Mouse (Mus musculus) MN1 (cell line): ENCODE measurements around the gene Apobec4.
A peak's percentile ranks its signal among the peaks of the same experiment; 100 is the strongest.

ENCODE experiments used
- DNase-seq: peaks from one replicate; pipeline ENCODE4 v3.0.0-alpha.2; 2016; ENCODE audit warnings: low spot score

The Apobec4 gene

GRCm38 (mm10) chr1:152750312-152750965, at the start of gene Apobec4:
Gene Apobec4, plus strand, starts transcription at chr1:152750551.
- DNase-seq: no peak

- DNase-seq: no peak
These were observed 49.3 kb upstream of the Apobec4 start for GRCm38 (mm10) chr1:152701066-152701465.

GRCm38 (mm10) chr1:152702920-152703319, 47.4 kb upstream of the Apobec4 start:
- no peak for DNase-seq

GRCm38 (mm10) chr1:152703941-152704340, 46.4 kb upstream of the Apobec4 start:
- no peak for DNase-seq

- DNase-seq: no peak
These were observed 42.8 kb upstream of the Apobec4 start for GRCm38 (mm10) chr1:152707560-152707959.

GRCm38 (mm10) chr1:152711037-152711436, 39.3 kb upstream of the Apobec4 start:
- no peak for DNase-seq

- DNase-seq: no peak
These were observed 36.4 kb upstream of the Apobec4 start for GRCm38 (mm10) chr1:152713924-152714323.

GRCm38 (mm10) chr1:152714405-152714804, 35.9 kb upstream of the Apobec4 start:
- DNase-seq: no peak

GRCm38 (mm10) chr1:152717329-152717728, 33.0 kb upstream of the Apobec4 start:
- DNase-seq: no peak

- DNase-seq: no peak
These were observed 32.2 kb upstream of the Apobec4 start for GRCm38 (mm10) chr1:152718200-152718599.

- DNase-seq: no peak
These were observed 29.4 kb upstream of the Apobec4 start for GRCm38 (mm10) chr1:152720969-152721368.

GRCm38 (mm10) chr1:152721535-152722198, 28.7 kb upstream of the Apobec4 start:
- peak; percentile 17 for DNase-seq

- no peak for DNase-seq
These were observed 26.1 kb upstream of the Apobec4 start for GRCm38 (mm10) chr1:152724286-152724685.

GRCm38 (mm10) chr1:152726095-152726494, 24.3 kb upstream of the Apobec4 start:
- no peak for DNase-seq

- peak; percentile 15 for DNase-seq
These were observed 22.6 kb upstream of the Apobec4 start for GRCm38 (mm10) chr1:152727604-152728236.

- no peak for DNase-seq
These were observed 11.6 kb upstream of the Apobec4 start for GRCm38 (mm10) chr1:152738793-152739192.

- no peak for DNase-seq
These were observed 11.0 kb upstream of the Apobec4 start for GRCm38 (mm10) chr1:152739374-152739773.

GRCm38 (mm10) chr1:152743095-152743826, 7.1 kb upstream of the Apobec4 start:
- DNase-seq: no peak

- peak; percentile 86 for DNase-seq
These were observed 3.9 kb upstream of the Apobec4 start for GRCm38 (mm10) chr1:152746426-152746825.

- DNase-seq: no peak
These were observed 1.1 kb upstream of the Apobec4 start for GRCm38 (mm10) chr1:152749276-152749675.

GRCm38 (mm10) chr1:152761791-152762190, 11.4 kb downstream of the Apobec4 start:
- no peak for DNase-seq

- DNase-seq: peak; percentile 98
These were observed 15.9 kb downstream of the Apobec4 start, which contains the start of the genes Rgl1 and Arpc5 for GRCm38 (mm10) chr1:152766032-152766772. Gene Rgl1, minus strand, starts transcription at chr1:152766351. Gene Arpc5, plus strand, starts transcription at chr1:152766542.
